Mouse (Mus musculus) cortical plate, adult 2 months (tissue): ENCODE results near the gene Dlat. TPM values are rescaled to one million over a fixed set of nuclear protein-coding genes. Genes with fewer than 3 reads are reported as not detected.

Experiments
- H3K27ac ChIP-seq: fragments of 200-500 bp; 2 replicates; pipeline ENCODE4 v1.5.1; 2012; ENCODE audit warnings: low read length, control low read depth, inconsistent platforms; ENCODE audit not compliant: insufficient read depth
- H3K4me1 ChIP-seq: fragments of 200-500 bp; 2 replicates; pipeline ENCODE4 v1.6.1; 2011; ENCODE audit warnings: low read length; ENCODE audit not compliant: control insufficient read depth, insufficient read depth
- H3K4me3 ChIP-seq: fragments of 200-500 bp; 2 replicates; pipeline ENCODE4 v1.5.1; 2011; ENCODE audit warnings: mild to moderate bottlenecking, low read length, control low read depth; ENCODE audit not compliant: insufficient read depth
- CTCF ChIP-seq: fragments of 200-500 bp; IDR thresholded peaks from 2 replicates; pipeline ENCODE4 v1.5.1; 2011; ENCODE audit warnings: mild to moderate bottlenecking, control low read depth, low read length; ENCODE audit not compliant: insufficient read depth; ENCODE audit errors: extremely low read depth
- POLR2A ChIP-seq: fragments of 200-500 bp; IDR thresholded peaks from 2 replicates; pipeline ENCODE4 v1.6.1; 2011; ENCODE audit warnings: mild to moderate bottlenecking, low read length, control low read depth; ENCODE audit not compliant: insufficient read depth; ENCODE audit errors: extremely low read depth
- polyA plus RNA-seq: library from polyadenylated mRNA; depleted of rRNA; stranded (reverse); fragments of >200 nt; gene quantifications from 2 replicates; pipeline ENCODE4 v1.2.3, GENCODE M21; 2012; rRNA removed

Gene Dlat
- polyA plus RNA-seq, result 49.4 and 49.8 TPM in 2 replicates

- H3K4me1 ChIP-seq, result no peaks in the 10 kb centered on the region; the same call in 1 of the 2 replicates
- H3K4me3 ChIP-seq, result peak within 1 kb of the TSS; percentile 76
- H3K27ac ChIP-seq, result peak within 1 kb of the TSS; percentile 70
- TF ChIP-seq POLR2A (peak; percentile 79), CTCF (no peak)
These were observed at the start of gene Dlat for GRCm38 (mm10) chr9:50659392-50660217. TSS of gene Dlat (minus strand) at chr9:50659780.

GRCm38 (mm10) chr9:50709108-50709507 lies 49.5 kb upstream of the Dlat start:
- Histone ChIP-seq H3K4me3 (no peak overlapping the region), H3K4me1 (no peaks in the 10 kb centered on the region), H3K27ac (no peak overlapping the region)
- TF ChIP-seq CTCF (peak; percentile 61), POLR2A (no peak)

- Histone ChIP-seq H3K27ac (no peak overlapping the region), H3K4me1 (peaks cover under 1% of the 10 kb centered on the region; the same call in 1 of the 2 replicates), H3K4me3 (no peak overlapping the region)
- TF ChIP-seq CTCF, result no peak
- no peak for TF ChIP-seq POLR2A
These were observed 45.3 kb upstream of the Dlat start for GRCm38 (mm10) chr9:50704907-50705306.

DNA sequence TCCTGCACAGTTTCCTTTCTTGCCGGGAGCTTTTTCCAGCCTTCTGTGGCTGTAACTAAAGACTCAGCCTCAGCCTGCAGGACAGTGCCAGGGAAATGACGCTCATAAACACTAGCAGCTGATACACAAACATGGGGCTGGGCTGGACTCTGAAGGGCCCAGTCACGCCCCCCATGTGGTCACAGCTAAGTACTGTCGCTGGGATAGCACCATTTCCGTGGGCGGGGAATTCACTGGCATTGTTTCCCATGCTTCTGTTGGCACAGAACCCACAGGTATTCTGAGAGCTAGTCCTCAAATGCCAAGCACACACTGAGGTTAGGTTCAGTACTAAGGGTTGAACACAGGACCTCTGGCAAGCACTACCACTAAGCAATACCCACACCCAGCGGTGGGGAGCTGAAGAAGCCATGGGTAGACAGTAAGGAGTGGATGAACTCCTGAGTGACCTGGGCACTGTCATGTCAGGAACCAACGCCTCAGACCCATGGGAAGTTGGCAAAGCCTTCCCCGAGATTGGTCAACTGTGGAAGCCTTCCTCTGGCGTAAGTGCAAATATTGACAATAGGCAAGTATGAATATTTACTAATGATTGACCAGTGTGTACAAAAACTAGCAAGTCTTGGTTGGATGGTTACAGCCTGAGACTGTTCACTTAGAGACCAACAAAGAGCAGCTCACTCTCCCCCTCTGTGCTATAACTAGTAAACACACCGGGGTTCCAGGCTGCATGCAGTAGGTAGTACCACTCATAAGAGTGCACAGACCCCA lies 41.5 kb upstream of the Dlat start:
- no peak for TF ChIP-seq POLR2A
- no peak for TF ChIP-seq CTCF
- no peak overlapping the region for H3K4me3 ChIP-seq
- H3K27ac ChIP-seq, result peak overlapping the region; percentile 53; the same call in 1 of the 2 replicates
- peaks cover 2% of the 10 kb centered on the region; the same call in 1 of the 2 replicates for H3K4me1 ChIP-seq

DNA sequence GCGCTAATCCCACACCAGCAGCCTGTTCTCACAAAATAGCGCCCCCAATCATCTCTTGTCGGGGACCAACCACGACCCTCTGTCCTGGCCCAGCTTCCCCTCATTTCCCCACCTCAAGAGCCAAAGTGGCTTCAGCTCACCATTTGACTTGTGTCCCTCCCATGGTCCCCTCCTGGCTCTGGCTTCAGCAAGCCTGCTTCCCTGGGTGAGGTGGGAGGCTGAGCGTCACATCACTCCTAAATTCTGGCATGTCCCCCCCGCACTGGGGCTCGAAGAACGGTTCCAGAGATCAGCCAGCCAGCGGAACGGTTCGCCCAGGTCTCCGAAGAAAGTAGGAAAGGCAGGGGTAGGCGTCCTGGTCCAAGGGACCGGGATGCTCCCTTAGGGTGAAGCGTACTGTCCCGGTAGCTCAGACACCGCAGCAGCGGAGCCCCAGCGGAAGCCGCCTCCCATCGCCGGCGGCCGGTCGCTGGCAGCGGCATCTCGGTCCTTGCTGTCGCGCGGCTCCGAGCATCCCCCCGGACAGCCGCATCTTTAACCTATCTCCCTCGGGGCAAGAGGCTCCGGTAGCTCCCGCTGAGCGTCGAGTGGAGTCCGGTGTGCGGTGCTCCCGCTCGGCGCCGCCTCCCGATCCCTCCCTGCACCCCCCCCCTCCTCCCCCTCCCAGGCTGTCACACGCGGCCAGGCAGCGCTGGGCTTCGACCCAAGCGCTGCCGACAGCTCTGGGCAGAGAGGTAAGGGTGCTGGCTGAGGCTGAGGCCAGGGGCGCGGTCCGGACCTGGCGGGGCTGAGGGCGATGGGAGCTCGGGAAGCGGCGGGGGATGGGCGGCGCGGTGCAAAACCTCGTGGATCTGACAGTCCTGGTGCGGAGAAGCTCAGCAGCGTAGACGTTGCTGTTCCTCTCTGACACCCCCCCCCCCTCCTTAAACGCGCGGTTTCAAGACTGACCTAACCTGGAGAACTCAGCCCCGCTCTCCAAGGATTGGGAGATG lies 39.1 kb upstream of the Dlat start:
- peak; percentile 54; the same call in 1 of the 2 replicates for TF ChIP-seq POLR2A
- TF ChIP-seq CTCF, result no peak
- peak overlapping the region; percentile 53 for H3K4me3 ChIP-seq

GRCm38 (mm10) chr9:50697706-50698041 lies 38.1 kb upstream of the Dlat start:
- H3K4me3 ChIP-seq, result peak overlapping the region; percentile 53
- no peak overlapping the region for H3K27ac ChIP-seq
- TF ChIP-seq POLR2A (peak; percentile 91), CTCF (no peak)
- H3K4me1 ChIP-seq, result peaks cover 2% of the 10 kb centered on the region; the same call in 1 of the 2 replicates

More for the DNA sequence above, 39.1 kb upstream of the Dlat start:
- Histone ChIP-seq H3K27ac (peak overlapping the region; percentile 69), H3K4me1 (peaks cover 2% of the 10 kb centered on the region; the same call in 1 of the 2 replicates)

- H3K4me1 ChIP-seq, result peaks cover 2% of the 10 kb centered on the region; the same call in 1 of the 2 replicates
- no peak overlapping the region for H3K27ac ChIP-seq
- TF ChIP-seq POLR2A (no peak), CTCF (no peak)
- peak overlapping the region; percentile 53 for H3K4me3 ChIP-seq
These were observed 37.5 kb upstream of the Dlat start for GRCm38 (mm10) chr9:50696851-50697705.

GRCm38 (mm10) chr9:50695153-50695552 lies 35.6 kb upstream of the Dlat start:
- Histone ChIP-seq H3K4me3 (no peak overlapping the region), H3K27ac (no peak overlapping the region), H3K4me1 (peaks cover 2% of the 10 kb centered on the region; the same call in 1 of the 2 replicates)
- no peak for TF ChIP-seq CTCF
- TF ChIP-seq POLR2A, result no peak
